Mouse (Mus musculus): ENCODE results near the gene Crybb2.

The Crybb2 gene

GRCm38 (mm10) chr5:113090750-113091149 is 20.8 kb upstream of the Crybb2 start:
- no peak for DNase-seq (ENCODE audit: low spot score in 2 of 2)

GRCm38 (mm10) chr5:113090077-113090690 is 20.3 kb upstream of the Crybb2 start:
- no peak for DNase-seq (ENCODE audit: low spot score in 2 of 2)

- DNase-seq (ENCODE audit: low spot score in 2 of 2): no peak
Measured at GRCm38 (mm10) chr5:113087465-113087864, 17.5 kb upstream of the Crybb2 start.

GRCm38 (mm10) chr5:113086990-113087389 is 17.1 kb upstream of the Crybb2 start:
- DNase-seq (ENCODE audit: low spot score in 2 of 2): no peak

GRCm38 (mm10) chr5:113086439-113086838 is 16.5 kb upstream of the Crybb2 start:
- no peak for DNase-seq (ENCODE audit: low spot score in 2 of 2)

- DNase-seq (ENCODE audit: low spot score in 2 of 2): no peak
Measured at GRCm38 (mm10) chr5:113085931-113086330, 16.0 kb upstream of the Crybb2 start.

GRCm38 (mm10) chr5:113084309-113084708 is 14.4 kb upstream of the Crybb2 start:
- no peak for DNase-seq (ENCODE audit: low spot score in 2 of 2)

- DNase-seq (ENCODE audit: low spot score in 2 of 2): no peak
Measured at GRCm38 (mm10) chr5:113082356-113083168, 12.6 kb upstream of the Crybb2 start.

GRCm38 (mm10) chr5:113081439-113081838 is 11.5 kb upstream of the Crybb2 start, which contains the start of gene Crybb3:
Gene Crybb3 (minus strand): TSS chr5:113081584.
- no peak for DNase-seq (ENCODE audit: low spot score in 2 of 2)

GRCm38 (mm10) chr5:113081020-113081419 is 11.1 kb upstream of the Crybb2 start:
- no peak for DNase-seq (ENCODE audit: low spot score in 2 of 2)

GRCm38 (mm10) chr5:113079783-113080182 is 9.9 kb upstream of the Crybb2 start:
- DNase-seq (ENCODE audit: low spot score in 2 of 2): no peak

GRCm38 (mm10) chr5:113078686-113079085 is 8.8 kb upstream of the Crybb2 start:
- DNase-seq (ENCODE audit: low spot score in 2 of 2): no peak

- DNase-seq (ENCODE audit: low spot score in 2 of 2): peak in 1 of 2 experiments; percentile 87
Measured at GRCm38 (mm10) chr5:113054308-113054707, 15.6 kb downstream of the Crybb2 start.

- DNase-seq (ENCODE audit: low spot score in 2 of 2): no peak
Measured at GRCm38 (mm10) chr5:113050581-113051185, 19.2 kb downstream of the Crybb2 start.

- DNase-seq (ENCODE audit: low spot score in 2 of 2): peak in 1 of 2 experiments; percentile 28
Measured at GRCm38 (mm10) chr5:113049876-113050275, 20.0 kb downstream of the Crybb2 start.

- DNase-seq (ENCODE audit: low spot score in 2 of 2): peak in 1 of 2 experiments; percentile 54
Measured at GRCm38 (mm10) chr5:113045511-113046273, 24.2 kb downstream of the Crybb2 start.

GRCm38 (mm10) chr5:113043531-113043930 is 26.4 kb downstream of the Crybb2 start:
- peak in 1 of 2 experiments; percentile 63 for DNase-seq (ENCODE audit: low spot score in 2 of 2)

- DNase-seq (ENCODE audit: low spot score in 2 of 2): peak; percentile 54 to 68
Measured at GRCm38 (mm10) chr5:113041567-113042071, 28.3 kb downstream of the Crybb2 start.

GRCm38 (mm10) chr5:113040776-113041175 is 29.1 kb downstream of the Crybb2 start:
- no peak for DNase-seq (ENCODE audit: low spot score in 2 of 2)

GRCm38 (mm10) chr5:113038601-113039000 is 31.3 kb downstream of the Crybb2 start:
- no peak for DNase-seq (ENCODE audit: low spot score in 2 of 2)
